Mouse (Mus musculus): ENCODE results near the gene Snx32. TPM values are rescaled to one million over a fixed set of nuclear protein-coding genes. Genes with fewer than 3 reads are reported as not detected.

Snx32 gene
- polyA plus RNA-seq (2014; fragmentation: Illumina TruSeq; extraction: RNeasy Lipid Tissue Mini Kit (QIAGEN cat#74804); ENCODE audit: low read depth, low replicate concordance): 0.58 TPM

GRCm38 (mm10) chr19:5510031-5511026 is at the start of gene Snx32:
Gene Snx32, minus strand, starts transcription at chr19:5510538.

GRCm38 (mm10) chr19:5503687-5504086 is 6.7 kb downstream of the Snx32 start, which contains the start of gene 1700020D05Rik:
Gene 1700020D05Rik, minus strand, starts transcription at chr19:5503787.

GRCm38 (mm10) chr19:5490313-5490897 is 19.9 kb downstream of the Snx32 start, which contains the start of gene Cfl1:
Gene Cfl1, plus strand, starts transcription at chr19:5490455.

GRCm38 (mm10) chr19:5487768-5488550 is 22.4 kb downstream of the Snx32 start, which contains the start of gene Mus81:
Gene Mus81, minus strand, starts transcription at chr19:5488402.

GRCm38 (mm10) chr19:5473720-5474119 is 36.6 kb downstream of the Snx32 start, which contains the start of gene Efemp2:
Gene Efemp2, plus strand, starts transcription at chr19:5473954.

GRCm38 (mm10) chr19:5468374-5468773 is 42.0 kb downstream of the Snx32 start, which contains the start of gene Ctsw:
Gene Ctsw, minus strand, starts transcription at chr19:5468507.

GRCm38 (mm10) chr19:5460465-5460911 is 49.9 kb downstream of the Snx32 start, which contains the start of gene Fibp:
Gene Fibp, plus strand, starts transcription at chr19:5460615.

GRCm38 (mm10) chr19:5457746-5458442 is 52.4 kb downstream of the Snx32 start, which contains the start of gene Ccdc85b:
Gene Ccdc85b, minus strand, starts transcription at chr19:5457894.

GRCm38 (mm10) chr19:5447515-5448353 is 62.6 kb downstream of the Snx32 start, which contains the start of gene Fosl1:
Gene Fosl1, plus strand, starts transcription at chr19:5447547.

Other genes starting within 250 kb of the Snx32 start
- 5.5 TPM for gene Pacs1, start 237.4 kb downstream of the Snx32 start, polyA plus RNA-seq (2014; fragmentation: Illumina TruSeq; extraction: RNeasy Lipid Tissue Mini Kit (QIAGEN cat#74804); ENCODE audit: low read depth, low replicate concordance)
- gene Sf3b2, start 215.1 kb downstream of the Snx32 start, polyA plus RNA-seq (2014; fragmentation: Illumina TruSeq; extraction: RNeasy Lipid Tissue Mini Kit (QIAGEN cat#74804); ENCODE audit: low read depth, low replicate concordance): 42.7 TPM
- not detected for gene Gal3st3, start 212.2 kb downstream of the Snx32 start, polyA plus RNA-seq (2014; fragmentation: Illumina TruSeq; extraction: RNeasy Lipid Tissue Mini Kit (QIAGEN cat#74804); ENCODE audit: low read depth, low replicate concordance)
- gene Catsper1, start 174.8 kb downstream of the Snx32 start, polyA plus RNA-seq (2014; fragmentation: Illumina TruSeq; extraction: RNeasy Lipid Tissue Mini Kit (QIAGEN cat#74804); ENCODE audit: low read depth, low replicate concordance): not detected
- not detected for gene Cst6, start 161.0 kb downstream of the Snx32 start, polyA plus RNA-seq (2014; fragmentation: Illumina TruSeq; extraction: RNeasy Lipid Tissue Mini Kit (QIAGEN cat#74804); ENCODE audit: low read depth, low replicate concordance)
- gene Eif1ad, start 143.8 kb downstream of the Snx32 start, polyA plus RNA-seq (2014; fragmentation: Illumina TruSeq; extraction: RNeasy Lipid Tissue Mini Kit (QIAGEN cat#74804); ENCODE audit: low read depth, low replicate concordance): 13.9 TPM
- gene Banf1, start 143.4 kb downstream of the Snx32 start, polyA plus RNA-seq (2014; fragmentation: Illumina TruSeq; extraction: RNeasy Lipid Tissue Mini Kit (QIAGEN cat#74804); ENCODE audit: low read depth, low replicate concordance): 11.3 TPM
- gene Sart1, start 121.8 kb downstream of the Snx32 start, polyA plus RNA-seq (2014; fragmentation: Illumina TruSeq; extraction: RNeasy Lipid Tissue Mini Kit (QIAGEN cat#74804); ENCODE audit: low read depth, low replicate concordance): 1.6 TPM
- gene Tsga10ip, start 108.0 kb downstream of the Snx32 start, polyA plus RNA-seq (2014; fragmentation: Illumina TruSeq; extraction: RNeasy Lipid Tissue Mini Kit (QIAGEN cat#74804); ENCODE audit: low read depth, low replicate concordance): not detected
- 8.5 TPM for gene Drap1, start 85.6 kb downstream of the Snx32 start, polyA plus RNA-seq (2014; fragmentation: Illumina TruSeq; extraction: RNeasy Lipid Tissue Mini Kit (QIAGEN cat#74804); ENCODE audit: low read depth, low replicate concordance)
- 0.76 TPM for gene AI837181, start 85.4 kb downstream of the Snx32 start, polyA plus RNA-seq (2014; fragmentation: Illumina TruSeq; extraction: RNeasy Lipid Tissue Mini Kit (QIAGEN cat#74804); ENCODE audit: low read depth, low replicate concordance)
- gene Fosl1, start 63.0 kb downstream of the Snx32 start, polyA plus RNA-seq (2014; fragmentation: Illumina TruSeq; extraction: RNeasy Lipid Tissue Mini Kit (QIAGEN cat#74804); ENCODE audit: low read depth, low replicate concordance): not detected
- 1.0 TPM for gene Ccdc85b, start 52.6 kb downstream of the Snx32 start, polyA plus RNA-seq (2014; fragmentation: Illumina TruSeq; extraction: RNeasy Lipid Tissue Mini Kit (QIAGEN cat#74804); ENCODE audit: low read depth, low replicate concordance)
- gene Fibp, start 49.9 kb downstream of the Snx32 start, polyA plus RNA-seq (2014; fragmentation: Illumina TruSeq; extraction: RNeasy Lipid Tissue Mini Kit (QIAGEN cat#74804); ENCODE audit: low read depth, low replicate concordance): 6.2 TPM
- not detected for gene Ctsw, start 42.0 kb downstream of the Snx32 start, polyA plus RNA-seq (2014; fragmentation: Illumina TruSeq; extraction: RNeasy Lipid Tissue Mini Kit (QIAGEN cat#74804); ENCODE audit: low read depth, low replicate concordance)
- gene Efemp2, start 36.6 kb downstream of the Snx32 start, polyA plus RNA-seq (2014; fragmentation: Illumina TruSeq; extraction: RNeasy Lipid Tissue Mini Kit (QIAGEN cat#74804); ENCODE audit: low read depth, low replicate concordance): 1.3 TPM
- gene Mus81, start 22.1 kb downstream of the Snx32 start, polyA plus RNA-seq (2014; fragmentation: Illumina TruSeq; extraction: RNeasy Lipid Tissue Mini Kit (QIAGEN cat#74804); ENCODE audit: low read depth, low replicate concordance): 2.1 TPM
- gene Cfl1, start 20.1 kb downstream of the Snx32 start, polyA plus RNA-seq (2014; fragmentation: Illumina TruSeq; extraction: RNeasy Lipid Tissue Mini Kit (QIAGEN cat#74804); ENCODE audit: low read depth, low replicate concordance): 227 TPM
- gene 1700020D05Rik, start 6.8 kb downstream of the Snx32 start, polyA plus RNA-seq (2014; fragmentation: Illumina TruSeq; extraction: RNeasy Lipid Tissue Mini Kit (QIAGEN cat#74804); ENCODE audit: low read depth, low replicate concordance): not detected
- not detected for gene Ovol1, start 50.1 kb upstream of the Snx32 start, polyA plus RNA-seq (2014; fragmentation: Illumina TruSeq; extraction: RNeasy Lipid Tissue Mini Kit (QIAGEN cat#74804); ENCODE audit: low read depth, low replicate concordance)
- gene Ap5b1, start 57.5 kb upstream of the Snx32 start, polyA plus RNA-seq (2014; fragmentation: Illumina TruSeq; extraction: RNeasy Lipid Tissue Mini Kit (QIAGEN cat#74804); ENCODE audit: low read depth, low replicate concordance): not detected
- gene Rnaseh2c, start 91.3 kb upstream of the Snx32 start, polyA plus RNA-seq (2014; fragmentation: Illumina TruSeq; extraction: RNeasy Lipid Tissue Mini Kit (QIAGEN cat#74804); ENCODE audit: low read depth, low replicate concordance): 1.9 TPM
- 29.7 TPM for gene Kat5, start 99.7 kb upstream of the Snx32 start, polyA plus RNA-seq (2014; fragmentation: Illumina TruSeq; extraction: RNeasy Lipid Tissue Mini Kit (QIAGEN cat#74804); ENCODE audit: low read depth, low replicate concordance)
- gene Rela, start 126.9 kb upstream of the Snx32 start, polyA plus RNA-seq (2014; fragmentation: Illumina TruSeq; extraction: RNeasy Lipid Tissue Mini Kit (QIAGEN cat#74804); ENCODE audit: low read depth, low replicate concordance): 2.9 TPM
- gene Sipa1, start 153.2 kb upstream of the Snx32 start, polyA plus RNA-seq (2014; fragmentation: Illumina TruSeq; extraction: RNeasy Lipid Tissue Mini Kit (QIAGEN cat#74804); ENCODE audit: low read depth, low replicate concordance): 1.3 TPM
- 2.2 TPM for gene Map3k11, start 178.2 kb upstream of the Snx32 start, polyA plus RNA-seq (2014; fragmentation: Illumina TruSeq; extraction: RNeasy Lipid Tissue Mini Kit (QIAGEN cat#74804); ENCODE audit: low read depth, low replicate concordance)
- 0.70 TPM for gene Pcnx3, start 178.4 kb upstream of the Snx32 start, polyA plus RNA-seq (2014; fragmentation: Illumina TruSeq; extraction: RNeasy Lipid Tissue Mini Kit (QIAGEN cat#74804); ENCODE audit: low read depth, low replicate concordance)
- not detected for gene Kcnk7, start 193.8 kb upstream of the Snx32 start, polyA plus RNA-seq (2014; fragmentation: Illumina TruSeq; extraction: RNeasy Lipid Tissue Mini Kit (QIAGEN cat#74804); ENCODE audit: low read depth, low replicate concordance)
- gene Ehbp1l1, start 215.8 kb upstream of the Snx32 start, polyA plus RNA-seq (2014; fragmentation: Illumina TruSeq; extraction: RNeasy Lipid Tissue Mini Kit (QIAGEN cat#74804); ENCODE audit: low read depth, low replicate concordance): 3.7 TPM
- gene Fam89b, start 219.1 kb upstream of the Snx32 start, polyA plus RNA-seq (2014; fragmentation: Illumina TruSeq; extraction: RNeasy Lipid Tissue Mini Kit (QIAGEN cat#74804); ENCODE audit: low read depth, low replicate concordance): not detected
- 17.7 TPM for gene Ltbp3, start 230.4 kb upstream of the Snx32 start, polyA plus RNA-seq (2014; fragmentation: Illumina TruSeq; extraction: RNeasy Lipid Tissue Mini Kit (QIAGEN cat#74804); ENCODE audit: low read depth, low replicate concordance)

Data from adrenal gland, adult 10 weeks (tissue).